Mouse (Mus musculus): ENCODE data around the gene Naa20. TPM values are rescaled to one million over a fixed set of nuclear protein-coding genes. Genes with fewer than 3 reads are reported as not detected.
A peak's percentile ranks its signal among the peaks of the same experiment; 100 is the strongest.

Gene Naa20
- polyA plus RNA-seq, 1 experiment from 2014 or later, result 156 TPM

DNA sequence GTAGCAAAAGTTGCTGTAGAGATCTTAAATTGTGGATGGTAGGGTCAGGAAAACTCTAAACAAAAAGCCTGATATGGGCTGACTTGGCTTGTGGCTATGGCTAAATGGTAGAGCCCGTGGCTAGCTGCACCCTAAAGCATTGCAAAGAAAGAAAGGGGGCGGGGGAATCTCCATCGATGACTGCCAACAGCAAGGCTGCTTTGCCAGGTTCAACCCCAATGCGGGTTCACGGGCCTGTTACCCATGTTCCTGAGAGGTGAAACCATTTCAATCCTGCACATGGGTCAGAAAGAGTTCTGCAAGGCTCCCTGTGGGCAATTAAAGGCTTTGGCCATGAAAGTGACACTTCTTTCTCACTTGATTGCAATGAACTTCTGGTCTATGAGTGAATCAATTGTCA lies 20.0 kb upstream of the Naa20 start:
- no peak for ATAC-seq (ENCODE audit: insufficient read depth, low FRiP score, low TSS enrichment)
- Histone ChIP-seq H3K27ac (ENCODE audit: low read depth, low read length) (no peak overlapping the region), H3K4me2 (ENCODE audit: low read depth) (no peak overlapping the region)

DNA sequence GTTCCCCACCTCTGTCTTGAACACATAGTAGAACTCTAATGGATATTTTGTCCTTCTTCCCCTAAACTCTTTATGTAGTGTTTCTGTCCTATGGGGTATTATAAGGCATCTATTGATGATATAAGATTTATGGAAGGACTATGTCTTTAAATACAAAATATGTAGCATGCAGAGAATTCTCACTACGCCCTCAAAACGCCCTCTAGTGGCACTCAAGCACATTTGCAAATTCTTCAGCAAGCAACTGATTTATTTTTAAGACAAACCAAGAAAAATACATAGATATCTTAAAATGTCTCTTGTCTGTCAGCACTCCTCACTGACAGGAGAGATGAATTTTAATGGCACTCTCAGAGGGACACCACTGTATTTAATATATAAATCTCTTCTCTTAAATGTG lies 19.5 kb upstream of the Naa20 start:
- 23% methylated on average over 2 of the region's 2 CpGs for WGBS
- Histone ChIP-seq H3K27me3 (ENCODE audit: control insufficient read depth, insufficient read depth, low read length) (no peaks in the 10 kb centered on the region), H3K9me3 (ENCODE audit: control insufficient read depth, low read length) (no peaks in the 10 kb centered on the region), H3K9ac (ENCODE audit: low read length) (no peak overlapping the region), H3K4me1 (ENCODE audit: control insufficient read depth, insufficient read depth, low read length) (no peaks in the 10 kb centered on the region), H3K27ac (ENCODE audit: low read depth, low read length) (no peak overlapping the region), H3K4me3 (ENCODE audit: low read depth, low read length) (no peak overlapping the region), H3K4me2 (ENCODE audit: low read depth) (no peak overlapping the region), H3K36me3 (ENCODE audit: control insufficient read depth, insufficient read depth, low read length) (no peaks in the 10 kb centered on the region)
- DNase-seq (ENCODE audit: low spot score) (no peak), ATAC-seq (ENCODE audit: insufficient read depth, low FRiP score, low TSS enrichment) (no peak)

More for the DNA sequence above, 20.0 kb upstream of the Naa20 start:
- H3K36me3 ChIP-seq (ENCODE audit: control insufficient read depth, insufficient read depth, low read length), result no peaks in the 10 kb centered on the region
- H3K4me3 ChIP-seq (ENCODE audit: low read depth, low read length), result no peak overlapping the region
- H3K27me3 ChIP-seq (ENCODE audit: control insufficient read depth, insufficient read depth, low read length), result no peaks in the 10 kb centered on the region
- no peaks in the 10 kb centered on the region for H3K9me3 ChIP-seq (ENCODE audit: control insufficient read depth, low read length)
- DNase-seq (ENCODE audit: low spot score), result no peak
- H3K4me1 ChIP-seq (ENCODE audit: control insufficient read depth, insufficient read depth, low read length), result no peaks in the 10 kb centered on the region
- no peak overlapping the region for H3K9ac ChIP-seq (ENCODE audit: low read length)
- 92% methylated on average over 5 of the region's 5 CpGs for WGBS

DNA sequence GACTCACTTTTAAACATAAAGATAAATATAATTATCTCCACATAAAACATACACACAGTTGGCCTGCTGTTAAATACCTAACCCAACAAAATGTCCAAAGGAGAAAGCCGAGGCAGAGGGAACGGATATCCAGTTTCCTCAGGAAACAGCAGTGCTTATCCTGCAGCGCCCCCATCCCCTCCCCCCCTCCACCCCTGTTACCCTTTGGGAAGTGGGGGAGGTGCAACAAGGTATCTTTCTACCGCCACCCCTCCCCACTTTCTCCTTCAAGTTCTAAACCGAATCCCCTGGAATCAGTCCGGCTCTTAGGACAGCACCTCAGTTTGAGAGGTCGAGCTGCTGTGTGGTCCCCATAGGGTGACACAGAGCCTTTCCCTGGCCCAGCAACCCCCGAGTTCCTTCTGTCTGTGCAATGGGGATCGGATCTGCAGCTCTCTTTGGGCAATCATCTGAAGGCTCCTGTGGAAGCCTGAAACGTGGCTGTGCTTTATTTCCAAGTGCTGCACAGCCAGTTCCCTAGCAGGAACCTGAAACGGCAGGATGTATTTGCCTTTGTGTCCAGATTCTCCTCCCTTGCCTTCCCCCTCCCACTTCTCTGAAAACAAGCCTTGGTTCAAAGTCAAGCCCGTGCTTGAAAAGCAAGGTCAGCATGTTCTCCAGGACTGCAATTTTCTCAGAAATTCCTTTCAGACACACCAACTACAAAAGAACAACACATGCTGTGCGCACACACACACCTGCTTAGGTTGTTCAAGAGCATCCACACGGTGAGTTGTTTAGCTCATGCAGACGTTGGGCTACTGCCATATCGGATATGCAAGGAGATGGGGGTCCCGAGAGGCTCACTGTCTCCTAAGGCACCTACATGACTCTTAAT lies 17.6 kb upstream of the Naa20 start:
- ATAC-seq (ENCODE audit: insufficient read depth, low FRiP score, low TSS enrichment), result no peak
- Histone ChIP-seq H3K9me3 (ENCODE audit: control insufficient read depth, low read length) (no peaks in the 10 kb centered on the region), H3K36me3 (ENCODE audit: control insufficient read depth, insufficient read depth, low read length) (no peaks in the 10 kb centered on the region), H3K4me2 (ENCODE audit: low read depth) (no peak overlapping the region), H3K27ac (ENCODE audit: low read depth, low read length) (peak overlapping the region; percentile 3; the same call in 1 of the 2 replicates), H3K4me3 (ENCODE audit: low read depth, low read length) (no peak overlapping the region), H3K4me1 (ENCODE audit: control insufficient read depth, insufficient read depth, low read length) (no peaks in the 10 kb centered on the region), H3K27me3 (ENCODE audit: control insufficient read depth, insufficient read depth, low read length) (no peaks in the 10 kb centered on the region), H3K9ac (ENCODE audit: low read length) (no peak overlapping the region)
- no peak for DNase-seq (ENCODE audit: low spot score)
- WGBS, result 49% methylated on average over 17 of the region's 17 CpGs

DNA sequence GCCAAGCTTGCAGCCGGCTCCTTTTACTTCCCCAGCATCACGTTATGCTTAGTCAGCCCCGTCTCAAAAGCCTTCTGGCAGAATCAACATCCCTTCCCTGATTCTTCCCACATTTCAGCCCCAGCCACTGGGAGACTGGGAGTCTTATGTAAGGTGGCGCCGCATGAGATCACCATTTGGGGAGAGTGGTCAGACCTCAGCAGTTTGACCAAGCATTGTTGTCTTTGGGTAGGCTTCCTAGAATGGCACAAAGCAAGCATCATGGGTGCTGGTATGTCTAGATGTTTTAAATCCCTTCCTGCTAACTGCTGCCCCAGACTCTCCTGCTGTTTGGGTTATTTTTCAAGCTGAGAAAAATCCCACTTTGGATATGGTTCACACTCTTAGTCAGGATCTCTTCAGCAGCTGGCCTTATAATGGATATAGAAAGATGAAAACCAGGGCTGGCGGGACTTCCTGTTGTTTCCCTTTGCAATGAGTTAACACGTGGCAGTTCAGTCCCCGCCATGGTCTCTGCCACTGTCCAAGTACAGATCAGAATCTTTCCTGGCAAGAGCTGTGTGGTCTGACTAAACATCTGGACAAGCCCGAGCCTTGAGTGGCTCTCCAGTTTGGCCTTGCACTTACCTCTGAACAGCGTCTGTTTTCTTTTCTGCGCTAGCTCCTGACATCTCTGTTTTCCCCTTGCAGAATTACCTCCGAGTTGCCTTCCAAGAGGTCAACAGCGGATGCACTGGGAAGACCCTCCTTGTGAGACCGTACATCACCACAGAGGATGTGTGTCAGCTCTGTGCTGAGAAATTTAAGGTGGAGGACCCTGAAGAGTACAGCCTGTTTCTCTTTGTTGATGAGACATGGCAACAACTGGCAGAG lies 16.8 kb upstream of the Naa20 start:
- DNase-seq (ENCODE audit: low spot score), result no peak

DNA sequence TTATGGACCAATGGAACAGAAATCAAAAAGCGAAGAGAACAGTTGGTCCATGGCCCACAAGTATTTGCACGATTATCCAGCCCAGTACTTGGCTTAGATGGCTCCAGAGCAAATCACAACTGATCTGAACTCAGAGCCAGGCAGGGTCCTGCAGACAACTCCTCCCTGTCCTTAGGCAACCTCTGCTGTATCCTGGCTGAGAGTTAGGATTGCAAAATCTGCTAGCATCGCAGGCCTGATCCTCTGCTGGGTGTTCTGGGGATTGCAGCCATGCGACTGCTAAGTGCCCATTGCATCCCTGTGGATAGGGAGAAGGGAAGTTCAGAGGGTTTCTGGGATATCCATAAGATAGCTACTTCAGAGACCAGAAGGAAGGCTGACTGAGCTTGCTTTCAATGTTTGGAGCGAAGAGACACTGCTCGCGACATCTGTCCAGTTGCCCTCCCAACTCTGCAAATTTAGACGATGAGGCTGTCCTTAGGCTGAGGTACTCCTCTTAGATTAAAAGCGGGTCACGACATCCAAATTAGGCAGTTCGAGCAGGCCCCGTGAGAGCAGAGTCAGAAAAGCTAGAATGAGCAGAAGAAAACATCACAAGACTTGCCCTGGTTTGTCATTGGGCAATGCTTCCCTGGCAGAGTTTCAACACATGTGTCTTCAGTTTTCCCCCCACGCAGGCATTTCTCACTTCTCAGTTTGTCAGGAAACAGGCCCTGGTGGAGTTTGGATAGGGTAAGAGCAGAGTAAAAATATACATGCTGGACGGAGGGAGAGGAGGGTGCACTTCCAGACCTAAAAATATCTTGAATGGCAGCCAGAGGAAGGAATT lies 13.7 kb upstream of the Naa20 start:
- no peak overlapping the region for H3K9ac ChIP-seq (ENCODE audit: low read length)
- H3K4me1 ChIP-seq (ENCODE audit: control insufficient read depth, insufficient read depth, low read length), result no peaks in the 10 kb centered on the region
- H3K9me3 ChIP-seq (ENCODE audit: control insufficient read depth, low read length), result no peaks in the 10 kb centered on the region
- H3K4me2 ChIP-seq (ENCODE audit: low read depth), result no peak overlapping the region
- no peaks in the 10 kb centered on the region for H3K27me3 ChIP-seq (ENCODE audit: control insufficient read depth, insufficient read depth, low read length)
- DNase-seq (ENCODE audit: low spot score) (peak; percentile 39), ATAC-seq (ENCODE audit: insufficient read depth, low FRiP score, low TSS enrichment) (no peak)
- H3K36me3 ChIP-seq (ENCODE audit: control insufficient read depth, insufficient read depth, low read length), result no peaks in the 10 kb centered on the region
- WGBS, result 72% methylated on average over 14 of the region's 14 CpGs
- H3K27ac ChIP-seq (ENCODE audit: low read depth, low read length), result no peak overlapping the region
- no peak overlapping the region for H3K4me3 ChIP-seq (ENCODE audit: low read depth, low read length)

More for the DNA sequence above, 16.8 kb upstream of the Naa20 start:
- Histone ChIP-seq H3K4me2 (ENCODE audit: low read depth) (no peak overlapping the region), H3K36me3 (ENCODE audit: control insufficient read depth, insufficient read depth, low read length) (no peaks in the 10 kb centered on the region), H3K4me1 (ENCODE audit: control insufficient read depth, insufficient read depth, low read length) (no peaks in the 10 kb centered on the region), H3K27me3 (ENCODE audit: control insufficient read depth, insufficient read depth, low read length) (no peaks in the 10 kb centered on the region), H3K9ac (ENCODE audit: low read length) (no peak overlapping the region), H3K4me3 (ENCODE audit: low read depth, low read length) (no peak overlapping the region), H3K27ac (ENCODE audit: low read depth, low read length) (0 out of 2 replicates have a peak overlapping the region, but pooled peaks have one; percentile 3), H3K9me3 (ENCODE audit: control insufficient read depth, low read length) (no peaks in the 10 kb centered on the region)
- ATAC-seq (ENCODE audit: insufficient read depth, low FRiP score, low TSS enrichment), result no peak
- WGBS, result 60% methylated on average over 14 of the region's 14 CpGs

DNA sequence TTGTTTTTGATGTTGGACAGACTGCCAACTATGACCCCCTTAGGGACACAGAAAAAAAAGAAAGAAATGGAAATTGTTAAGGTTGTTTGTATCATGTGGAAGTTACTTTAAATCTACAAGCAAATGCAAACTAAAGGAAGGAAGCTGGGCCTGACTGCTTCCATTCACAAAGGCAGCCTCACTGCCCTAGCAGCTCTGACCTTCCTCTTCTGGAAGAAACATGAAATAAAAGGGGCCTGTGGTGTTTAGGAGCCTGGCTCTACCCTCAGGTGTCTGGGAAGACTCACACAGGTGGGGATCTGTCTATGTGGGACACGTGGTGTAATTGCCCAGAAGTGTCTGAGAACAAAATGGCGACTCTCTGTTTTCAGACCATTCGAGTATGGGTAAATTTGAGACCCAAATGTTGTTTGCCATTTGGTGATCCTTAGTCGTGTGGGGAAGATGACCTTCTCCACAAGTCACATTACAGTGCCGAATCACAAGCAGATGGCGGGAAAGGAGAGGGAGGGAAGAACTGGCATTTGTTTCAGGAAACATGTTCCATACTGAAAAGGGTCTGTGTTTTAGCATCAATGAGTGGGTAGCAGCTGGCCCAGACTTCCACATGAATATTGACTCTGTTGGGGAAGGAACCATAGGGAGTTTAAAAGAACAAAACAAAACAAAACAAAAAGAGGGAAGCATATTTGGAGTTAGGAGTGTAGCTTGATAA lies 13.0 kb upstream of the Naa20 start:
- Histone ChIP-seq H3K9ac (ENCODE audit: low read length) (no peak overlapping the region), H3K4me3 (ENCODE audit: low read depth, low read length) (no peak overlapping the region), H3K27me3 (ENCODE audit: control insufficient read depth, insufficient read depth, low read length) (no peaks in the 10 kb centered on the region), H3K9me3 (ENCODE audit: control insufficient read depth, low read length) (no peaks in the 10 kb centered on the region), H3K27ac (ENCODE audit: low read depth, low read length) (no peak overlapping the region), H3K4me2 (ENCODE audit: low read depth) (no peak overlapping the region), H3K4me1 (ENCODE audit: control insufficient read depth, insufficient read depth, low read length) (no peaks in the 10 kb centered on the region), H3K36me3 (ENCODE audit: control insufficient read depth, insufficient read depth, low read length) (no peaks in the 10 kb centered on the region)
- ATAC-seq (ENCODE audit: insufficient read depth, low FRiP score, low TSS enrichment), result no peak
- no peak for DNase-seq (ENCODE audit: low spot score)
- WGBS, result 75% methylated on average over 6 of the region's 6 CpGs

DNA sequence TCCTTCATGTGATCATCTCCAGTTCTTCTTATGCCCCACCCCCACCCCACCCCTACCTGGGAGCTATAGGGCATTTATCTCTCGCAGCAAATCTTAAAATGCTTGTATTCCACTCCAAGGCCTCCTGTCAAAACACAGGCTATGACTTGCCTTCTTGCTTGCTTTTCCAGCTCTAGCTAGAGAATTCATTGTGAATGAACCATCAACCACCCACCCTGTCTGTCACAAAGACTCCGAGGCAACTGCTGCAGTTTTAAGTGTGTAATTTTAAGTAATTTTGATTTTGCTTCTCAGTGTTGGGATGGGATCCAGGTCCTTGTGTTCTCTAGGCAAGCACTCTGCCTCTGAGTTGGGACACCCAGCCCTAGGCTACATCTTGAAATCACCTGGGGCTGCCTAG lies 11.3 kb upstream of the Naa20 start:
- Histone ChIP-seq H3K4me1 (ENCODE audit: control insufficient read depth, insufficient read depth, low read length) (no peaks in the 10 kb centered on the region), H3K9me3 (ENCODE audit: control insufficient read depth, low read length) (no peaks in the 10 kb centered on the region), H3K27ac (ENCODE audit: low read depth, low read length) (no peak overlapping the region), H3K4me3 (ENCODE audit: low read depth, low read length) (no peak overlapping the region), H3K36me3 (ENCODE audit: control insufficient read depth, insufficient read depth, low read length) (no peaks in the 10 kb centered on the region), H3K27me3 (ENCODE audit: control insufficient read depth, insufficient read depth, low read length) (no peaks in the 10 kb centered on the region), H3K9ac (ENCODE audit: low read length) (no peak overlapping the region), H3K4me2 (ENCODE audit: low read depth) (no peak overlapping the region)
- DNase-seq (ENCODE audit: low spot score), result no peak
- no peak for ATAC-seq (ENCODE audit: insufficient read depth, low FRiP score, low TSS enrichment)
- 85% methylated on average over 2 of the region's 2 CpGs for WGBS

DNA sequence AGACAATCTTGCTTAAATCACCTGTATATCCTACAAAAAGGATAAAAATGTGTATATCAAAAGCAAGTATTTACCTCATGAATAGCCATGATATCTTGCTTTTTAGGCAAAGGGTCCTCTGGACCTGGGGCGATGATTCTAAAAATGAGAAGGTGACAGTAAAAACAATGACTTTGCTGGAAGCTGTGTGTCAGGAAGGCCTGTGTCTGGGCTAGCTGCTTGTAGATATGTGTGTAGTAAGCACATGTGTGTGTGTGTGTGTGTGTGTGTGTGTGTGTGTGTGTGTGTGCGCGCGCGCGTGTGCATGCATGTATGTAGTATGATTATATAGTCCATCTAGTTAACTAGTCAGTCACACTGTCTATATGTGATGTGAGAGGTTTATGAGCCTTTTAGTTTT lies 8.1 kb upstream of the Naa20 start:
- Histone ChIP-seq H3K27ac (ENCODE audit: low read depth, low read length) (no peak overlapping the region), H3K4me3 (ENCODE audit: low read depth, low read length) (no peak overlapping the region), H3K4me1 (ENCODE audit: control insufficient read depth, insufficient read depth, low read length) (no peaks in the 10 kb centered on the region), H3K9ac (ENCODE audit: low read length) (no peak overlapping the region), H3K9me3 (ENCODE audit: control insufficient read depth, low read length) (no peaks in the 10 kb centered on the region), H3K36me3 (ENCODE audit: control insufficient read depth, insufficient read depth, low read length) (no peaks in the 10 kb centered on the region), H3K27me3 (ENCODE audit: control insufficient read depth, insufficient read depth, low read length) (no peaks in the 10 kb centered on the region), H3K4me2 (ENCODE audit: low read depth) (no peak overlapping the region)
- ATAC-seq (ENCODE audit: insufficient read depth, low FRiP score, low TSS enrichment) (no peak), DNase-seq (ENCODE audit: low spot score) (no peak)
- 99% methylated on average over 6 of the region's 6 CpGs for WGBS

All from neural tube, embryonic 11.5 days (tissue).